Mouse (Mus musculus): ENCODE results near the gene Ptgds. TPM values are rescaled to one million over a fixed set of nuclear protein-coding genes. Genes with fewer than 3 reads are reported as not detected.

Gene Ptgds
- polyA plus RNA-seq, 1 experiment from 2014 or later, result 6.3 TPM

DNA sequence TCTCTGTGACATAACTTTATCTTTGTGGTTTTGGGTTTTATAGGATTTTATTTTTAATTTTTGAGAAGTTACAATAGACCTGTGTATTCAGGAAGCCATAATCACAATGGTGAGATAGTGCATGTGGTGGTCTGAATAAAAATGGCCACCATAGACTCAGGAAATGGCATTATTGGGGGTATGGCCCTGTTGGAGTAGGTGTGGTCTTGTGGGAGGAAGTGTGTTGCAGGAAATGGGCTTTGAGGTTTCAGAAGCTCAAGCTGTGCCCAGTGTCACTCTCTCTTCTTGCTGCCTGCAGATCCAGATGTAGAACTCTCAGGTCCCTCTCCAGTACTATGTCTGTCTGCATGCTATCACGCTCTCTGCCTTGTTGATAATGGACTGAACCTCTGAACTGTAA is 10.7 kb upstream of the Ptgds start:
- no peak for DNase-seq (ENCODE audit: low spot score)

DNA sequence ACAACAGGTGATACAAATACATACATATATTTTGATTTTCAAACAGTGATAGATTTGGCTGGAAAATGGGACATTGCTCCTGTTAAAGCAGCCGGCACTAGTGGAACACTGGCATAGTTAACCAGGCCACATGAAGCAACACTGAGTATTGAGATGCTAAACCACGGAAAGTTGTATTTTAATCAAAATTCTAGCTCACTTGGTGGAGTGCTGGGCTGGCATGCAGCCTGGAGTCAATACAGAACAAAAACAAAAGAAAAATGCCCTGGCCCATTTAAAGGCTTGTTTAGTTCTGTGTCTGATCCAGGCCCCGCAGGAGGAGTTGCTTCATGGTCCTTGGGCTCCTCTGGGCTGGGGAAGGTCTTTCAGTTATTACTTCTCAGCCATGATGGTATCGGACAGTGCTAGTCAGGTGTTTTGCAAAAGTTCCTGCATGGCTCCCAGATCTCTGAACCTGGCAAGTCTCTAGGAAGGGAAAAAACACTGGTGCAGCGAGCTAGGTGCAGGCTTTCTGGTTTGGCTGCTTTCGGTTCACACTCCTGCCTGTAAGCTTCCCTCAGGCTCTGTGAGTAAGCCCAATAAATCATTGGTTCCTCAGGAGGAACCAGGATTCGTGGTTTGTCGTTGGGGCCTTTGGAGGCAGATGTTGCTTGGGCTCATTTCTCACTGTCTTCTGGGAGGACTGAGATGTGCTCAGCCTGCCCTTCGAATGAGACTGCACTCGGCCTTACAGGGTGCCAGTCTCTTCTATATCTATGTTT is 9.9 kb upstream of the Ptgds start:
- no peak for DNase-seq (ENCODE audit: low spot score)

DNA sequence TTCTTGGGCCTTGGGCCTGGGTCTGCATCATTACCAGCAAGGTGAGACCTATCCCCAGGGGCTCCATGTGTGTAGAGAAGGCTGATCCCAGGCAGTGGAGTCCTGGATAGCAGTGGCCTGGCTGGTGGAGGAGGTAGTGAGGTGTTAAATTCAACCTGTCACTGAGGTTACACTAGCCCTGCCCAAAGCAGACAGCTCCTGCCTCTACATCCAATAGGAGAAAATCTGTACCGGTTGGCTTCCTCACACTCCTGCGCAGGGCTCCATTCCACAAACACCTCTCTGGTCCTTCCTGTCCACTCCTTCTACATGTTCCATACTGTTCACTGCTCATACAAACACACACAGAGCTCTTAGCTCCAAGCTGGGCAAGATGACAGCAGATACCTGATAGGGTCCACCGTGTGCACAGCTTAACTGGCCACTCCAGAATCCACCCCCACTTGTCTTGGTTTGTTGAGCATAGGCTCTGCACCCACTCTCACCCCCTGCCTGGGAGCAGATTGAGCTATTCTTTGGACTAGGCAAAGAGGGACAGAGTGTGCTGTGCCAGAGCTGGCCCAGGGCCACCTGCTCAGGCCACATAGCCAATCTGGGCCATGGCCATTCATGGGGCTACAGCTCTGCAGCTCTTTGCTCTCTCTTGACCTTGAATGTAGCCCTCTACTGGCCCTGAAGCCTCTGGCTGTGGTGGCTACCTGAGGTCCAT is 8.3 kb upstream of the Ptgds start:
- no peak for DNase-seq (ENCODE audit: low spot score)

- DNase-seq (ENCODE audit: low spot score), result no peak
These were observed 7.7 kb upstream of the Ptgds start for GRCm38 (mm10) chr2:25477541-25477940.

- DNase-seq (ENCODE audit: low spot score), result no peak
These were observed 2.7 kb upstream of the Ptgds start for GRCm38 (mm10) chr2:25472550-25472949.

GRCm38 (mm10) chr2:25468962-25469915 is 607 bp downstream of the Ptgds start:
- DNase-seq (ENCODE audit: low spot score), result no peak

- no peak for DNase-seq (ENCODE audit: low spot score)
These were observed 2.1 kb downstream of the Ptgds start for GRCm38 (mm10) chr2:25467606-25468303.

DNA sequence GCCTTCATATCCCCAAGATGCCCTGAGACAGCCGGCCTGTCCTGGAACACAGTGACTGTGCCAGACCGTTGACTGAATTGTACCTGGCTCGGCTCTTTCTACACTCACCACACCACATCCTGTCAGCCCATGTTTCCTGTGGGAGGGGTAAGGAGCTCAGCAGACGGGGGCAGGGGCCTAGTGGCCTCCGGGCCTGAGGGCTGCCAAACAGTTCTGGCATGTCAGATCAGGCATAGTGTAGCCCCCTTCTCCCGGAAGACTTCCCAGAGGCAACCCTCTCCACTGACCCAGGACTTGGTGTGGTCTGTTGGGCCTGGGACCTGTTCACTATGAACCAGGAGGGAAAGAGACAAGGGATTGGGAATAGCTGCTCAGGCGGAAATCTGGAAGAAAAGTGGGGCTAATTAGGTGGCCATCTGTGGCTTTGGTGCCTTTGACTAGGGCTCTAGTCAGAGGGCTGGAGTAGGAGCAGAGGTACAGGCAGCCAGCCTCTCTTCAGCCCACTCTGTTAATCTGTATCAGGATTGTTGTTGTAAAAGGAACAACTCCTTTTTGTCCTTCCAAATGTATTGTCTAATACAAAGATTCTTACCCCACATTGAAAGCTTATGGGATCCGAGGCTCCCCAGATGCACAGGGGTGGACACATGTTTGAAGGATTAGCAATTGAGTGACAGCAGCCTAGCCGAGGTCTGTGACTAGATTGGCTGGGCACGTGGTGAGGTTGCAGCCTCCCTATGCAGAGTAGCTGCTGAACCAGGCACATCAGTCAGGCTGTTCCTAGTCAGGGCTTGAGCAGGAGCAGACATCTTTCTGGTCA is 3.8 kb downstream of the Ptgds start:
- peak; percentile 90 for DNase-seq (ENCODE audit: low spot score)

- DNase-seq (ENCODE audit: low spot score), result peak; percentile 8
These were observed 4.6 kb downstream of the Ptgds start for GRCm38 (mm10) chr2:25465256-25465655.

DNA sequence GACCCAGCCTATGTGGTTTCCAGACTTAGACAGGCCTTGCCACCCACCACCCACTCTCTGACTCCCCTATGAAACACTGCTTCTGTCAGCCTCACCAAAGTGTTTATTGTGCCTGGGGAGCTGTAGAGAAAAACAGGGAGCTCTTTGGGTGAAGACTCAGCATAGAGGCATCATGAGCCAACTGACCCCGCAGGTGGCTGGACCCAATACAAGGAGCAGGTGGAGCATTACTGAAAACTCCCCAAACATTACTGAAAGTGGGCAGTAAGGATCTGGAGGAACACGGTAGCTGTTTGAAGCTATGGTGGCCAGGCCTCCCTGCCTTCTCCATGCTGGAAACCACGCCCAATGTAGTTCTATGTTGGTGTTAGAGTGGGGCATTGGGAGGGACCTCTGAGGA is 6.2 kb downstream of the Ptgds start:
- no peak for DNase-seq (ENCODE audit: low spot score)

- no peak for DNase-seq (ENCODE audit: low spot score)
These were observed 8.4 kb downstream of the Ptgds start for GRCm38 (mm10) chr2:25461407-25461806.

DNA sequence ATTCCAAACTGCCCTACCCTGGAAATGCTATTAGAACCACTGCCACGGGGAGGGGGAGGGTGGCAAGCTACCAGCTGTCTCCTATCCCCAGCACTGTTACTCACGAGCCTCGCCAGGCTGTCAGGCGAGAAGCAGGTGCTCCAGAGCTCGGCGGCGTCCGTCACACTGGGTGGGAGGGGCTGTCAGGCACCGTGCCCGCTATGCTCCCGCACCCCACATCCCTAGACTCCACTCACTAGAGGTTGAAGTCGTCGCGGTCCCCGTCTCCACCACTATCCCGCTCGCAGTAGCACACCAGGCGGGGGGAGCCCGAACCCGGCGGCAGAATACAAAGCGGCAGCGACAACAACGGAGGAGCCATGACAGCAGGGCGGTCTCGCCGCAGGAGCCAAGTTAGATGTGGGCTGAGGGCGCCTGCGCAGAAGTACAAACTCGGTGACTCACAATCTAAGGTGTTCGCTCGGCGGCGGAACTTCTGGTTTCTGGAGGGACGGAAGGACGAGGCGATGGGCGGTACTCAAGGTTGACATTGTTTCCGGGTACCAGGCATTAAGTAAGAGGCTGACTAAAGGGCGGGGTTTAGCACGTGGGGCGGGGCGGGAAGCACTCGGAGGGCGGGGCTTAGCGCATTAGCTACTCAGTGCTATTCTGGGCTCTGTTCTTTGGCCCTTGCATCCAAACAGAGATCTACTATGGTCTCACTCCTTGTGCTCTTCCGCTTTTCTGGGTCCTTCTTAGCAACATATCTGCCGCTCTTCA is 9.1 kb downstream of the Ptgds start, which contains the start of gene Paxx:
TSS of gene Paxx (minus strand) at position 544 of the 759 bp plus-strand sequence.
- DNase-seq (ENCODE audit: low spot score), result peak; percentile 99

DNA sequence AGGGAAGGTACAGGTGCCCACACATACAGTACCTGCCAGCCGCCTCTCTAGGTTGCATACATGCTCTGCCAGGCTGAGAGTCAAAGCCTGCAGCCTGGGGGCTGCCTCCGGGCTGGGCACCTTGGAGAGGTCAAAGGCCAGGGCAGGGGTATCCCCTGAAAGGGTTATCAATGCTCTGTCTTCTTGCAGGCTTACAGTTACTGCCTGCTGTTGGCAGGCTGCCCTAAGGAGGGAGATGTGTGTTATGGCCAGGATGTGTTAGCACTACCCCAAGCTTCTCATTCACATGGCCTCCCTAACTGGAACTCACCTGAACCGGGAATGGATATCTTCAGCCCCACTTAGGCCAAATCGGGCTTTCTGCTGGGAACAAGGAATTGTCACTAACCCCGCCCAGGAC is 9.7 kb downstream of the Ptgds start:
- no peak for DNase-seq (ENCODE audit: low spot score)

- DNase-seq (ENCODE audit: low spot score), result no peak
These were observed 10.9 kb downstream of the Ptgds start for GRCm38 (mm10) chr2:25458911-25459310.

DNA sequence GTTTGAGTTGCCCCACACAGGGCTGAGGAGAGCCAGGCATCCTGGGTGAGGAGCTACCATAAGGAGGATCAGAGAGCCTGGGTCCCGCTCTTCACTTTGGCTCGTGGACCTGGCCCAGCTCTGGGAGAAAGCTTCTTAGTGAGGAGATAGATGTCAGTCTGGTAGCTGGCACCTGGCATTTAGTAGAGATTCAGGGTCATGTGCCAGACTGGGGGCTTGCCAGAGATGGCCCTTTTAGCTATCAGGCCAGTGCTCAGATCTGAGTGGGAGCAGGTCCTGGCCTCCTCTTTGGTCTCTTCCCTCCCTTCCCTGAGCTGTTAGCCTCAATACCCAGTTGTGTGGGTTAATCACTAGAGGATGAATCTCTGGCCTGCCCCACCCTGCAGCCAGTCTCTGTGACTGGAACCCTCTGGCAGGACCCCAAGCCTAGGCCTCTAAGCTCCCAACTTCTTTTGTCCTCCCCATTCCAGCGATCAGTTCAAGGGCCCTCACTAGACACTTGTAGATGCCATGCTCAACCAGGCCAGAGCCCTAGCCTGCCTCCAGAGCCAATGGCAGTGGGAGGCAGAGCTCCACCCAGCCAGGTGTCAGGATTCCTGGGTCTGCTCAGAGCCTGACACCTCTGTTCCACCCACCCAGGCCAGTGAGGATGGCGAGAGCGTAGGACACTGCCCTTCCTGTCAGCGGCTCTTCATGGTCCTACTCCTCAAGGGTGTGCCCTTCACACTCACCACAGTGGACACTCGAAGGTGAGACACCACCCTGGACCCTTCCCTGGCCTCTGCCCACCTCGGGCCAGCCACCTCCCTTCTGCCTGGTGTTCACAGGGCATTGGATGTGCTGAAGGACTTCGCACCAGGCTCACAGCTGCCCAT is 12.6 kb downstream of the Ptgds start:
- no peak for DNase-seq (ENCODE audit: low spot score)

GRCm38 (mm10) chr2:25456205-25456953 is 13.5 kb downstream of the Ptgds start, which contains the start of gene Clic3:
Gene Clic3 (plus strand): TSS chr2:25456838.
- no peak for DNase-seq (ENCODE audit: low spot score)

DNA sequence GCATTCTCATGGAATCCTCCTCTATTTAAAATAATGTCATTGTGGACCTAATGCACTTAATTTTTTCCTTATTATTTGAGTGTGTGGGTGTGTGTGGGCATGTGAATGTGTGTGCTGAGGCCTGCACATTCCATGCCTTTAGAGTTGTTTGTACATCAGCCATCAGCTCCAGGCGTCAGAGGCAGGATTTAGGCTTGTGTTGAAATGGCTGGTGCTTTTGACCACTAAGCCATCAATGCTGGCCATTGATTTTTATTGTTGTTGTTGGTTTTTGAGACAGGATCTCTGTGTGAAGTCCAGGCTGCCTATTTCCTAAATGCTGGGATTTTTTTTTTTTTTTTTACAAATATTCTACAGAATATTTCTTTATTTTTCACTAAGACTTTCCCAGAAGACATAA is 16.9 kb downstream of the Ptgds start:
- no peak for DNase-seq (ENCODE audit: low spot score)
